In the genomic region with DNA sequence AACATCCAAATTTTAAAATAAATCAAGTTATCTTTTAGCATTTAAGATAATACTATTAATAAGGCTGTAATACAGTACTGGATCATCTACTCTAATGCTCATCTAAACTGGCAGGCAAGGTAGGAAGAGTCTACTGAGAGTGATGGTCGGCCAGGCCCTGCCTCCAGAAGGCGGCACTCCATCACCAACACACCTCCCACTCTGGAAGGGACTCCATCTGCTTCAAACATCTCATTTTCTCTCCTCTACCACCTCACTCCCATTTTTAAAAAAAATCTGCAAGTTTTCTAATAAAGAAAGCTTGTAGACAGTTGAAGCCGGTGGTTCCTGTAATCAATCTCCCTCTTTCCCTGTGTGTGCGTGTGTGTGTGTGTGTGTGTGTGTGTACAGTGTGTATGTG, we compare ENCODE assay signal across 31 mouse cellular contexts. TPM values are rescaled to one million over a fixed set of nuclear protein-coding genes. Genes with fewer than 3 reads are reported as not detected.
A peak's percentile ranks its signal among the peaks of the same experiment; 100 is the strongest.
DNase-seq lines count a peak whose midpoint lies in the region; TF ChIP-seq lines count a peak whose summit lies in the region.
"Had no signal": no experiment of that assay in that cellular context is flagged by ENCODE, and none has a peak within 500 bp of the region (broad histone marks: within the 10 kb centered on the region; RNA-seq: fewer than 3 reads in every experiment).

No protein-coding gene starts in this region.

- peaks cover 2% of the 10 kb centered on the region; the same call in 1 of the 2 replicates for H3K4me1 ChIP-seq in lung, adult 2 months (ENCODE audit: control insufficient read depth, insufficient read depth, low read length)
- H3K4me1 ChIP-seq: embryonic facial prominence, embryonic 12.5 days; intestine, embryonic 15.5 days had no signal

- no peak for TF ChIP-seq POLR2A in lung, adult 2 months (IDR thresholded peaks at IDR 0.05; ENCODE audit: borderline replicate concordance, extremely low read depth, low read depth, low read length)

- no peak overlapping the region for H3K4me3 ChIP-seq in lung, adult 2 months (replicated peaks; ENCODE audit: extremely low read depth, low read depth, low read length)
- H3K4me3 ChIP-seq: embryonic facial prominence, embryonic 12.5 days; forebrain, embryonic 15.5 days; heart, embryonic 10.5 days; hindbrain, embryonic 12.5 days; intestine, embryonic 15.5 days; limb, embryonic 13.5 days; liver, embryonic 12.5 days; megakaryocyte, embryonic 14.5 days; midbrain, embryonic 13.5 days had no signal

- no peak for TF ChIP-seq CTCF in lung, adult 2 months (IDR thresholded peaks at IDR 0.05; ENCODE audit: insufficient read depth, low read length)

- DNase-seq in frontal cortex, postnatal 36 days (ENCODE audit: low spot score in 2 of 2), result peak; percentile 28 to 70
- DNase-seq in frontal cortex, postnatal 14 days (ENCODE audit: low spot score in 2 of 2), result no peak
- peak; percentile 26 to 37 for DNase-seq in layer of hippocampus, adult 8-10 months (ENCODE audit: low spot score in 2 of 2)
- DNase-seq in layer of hippocampus, adult 9-10 months (ENCODE audit: low spot score), result no peak
- peak; percentile 50 for DNase-seq in right cerebral cortex, adult 18-20 months
- DNase-seq in right cerebral cortex, postnatal 10 days (ENCODE audit: low spot score in 2 of 2), result no peak
- peak; percentile 24 to 44 for DNase-seq in right cerebral cortex, postnatal 36 days (ENCODE audit: low spot score in 2 of 2)
- DNase-seq in lung, adult 2 months, result no peak
- DNase-seq: adrenal gland, adult 8-10 months; cerebellum, adult 11 months; cerebellum, adult 9-10 months; cerebellum, postnatal 36 days; gastrocnemius, postnatal 14 days; heart, postnatal 36 days; kidney, adult 2 months; kidney, postnatal 36 days; liver, postnatal 0 days; lung, postnatal 4 days; retina, postnatal 1 day; spleen, adult 18-20 months; thymus, adult 18-20 months; thymus, postnatal 36 days had no signal

- WGBS in lung, adult 2 months, result 80% methylated on average over 4 of the region's 4 CpGs

RNA-seq across cellular contexts. Expression of a gene that starts 3.2 kb away (rescaled TPM):
- total RNA-seq in layer of hippocampus, adult 8-10 months (2022), result 10 to 100 TPM; 28.9 to 33.5 (median 30.9) TPM
- 5.0 and 9.0 TPM in 2 replicates for polyA plus RNA-seq in lung, adult 2 months (2012; rRNA removed)

Comparison
In these comparisons a context has a peak if more than half of its experiments do, and no peak if none do; other contexts are left out.
1. DNase-seq: peak in frontal cortex, postnatal 36 days (2 of 2), layer of hippocampus, adult 8-10 months (2 of 2), right cerebral cortex, adult 18-20 months (single experiment) and right cerebral cortex, postnatal 36 days (2 of 2); none in frontal cortex, postnatal 14 days (0 of 2), layer of hippocampus, adult 9-10 months (single experiment), right cerebral cortex, postnatal 10 days (0 of 2) and lung, adult 2 months (single experiment).